Mouse (Mus musculus): ENCODE results near the gene Itpr2. TPM values are rescaled to one million over a fixed set of nuclear protein-coding genes. Genes with fewer than 3 reads are reported as not detected.

Itpr2 gene
- polyA plus RNA-seq, 1 experiment from 2014 or later, result 3.3 TPM

DNA sequence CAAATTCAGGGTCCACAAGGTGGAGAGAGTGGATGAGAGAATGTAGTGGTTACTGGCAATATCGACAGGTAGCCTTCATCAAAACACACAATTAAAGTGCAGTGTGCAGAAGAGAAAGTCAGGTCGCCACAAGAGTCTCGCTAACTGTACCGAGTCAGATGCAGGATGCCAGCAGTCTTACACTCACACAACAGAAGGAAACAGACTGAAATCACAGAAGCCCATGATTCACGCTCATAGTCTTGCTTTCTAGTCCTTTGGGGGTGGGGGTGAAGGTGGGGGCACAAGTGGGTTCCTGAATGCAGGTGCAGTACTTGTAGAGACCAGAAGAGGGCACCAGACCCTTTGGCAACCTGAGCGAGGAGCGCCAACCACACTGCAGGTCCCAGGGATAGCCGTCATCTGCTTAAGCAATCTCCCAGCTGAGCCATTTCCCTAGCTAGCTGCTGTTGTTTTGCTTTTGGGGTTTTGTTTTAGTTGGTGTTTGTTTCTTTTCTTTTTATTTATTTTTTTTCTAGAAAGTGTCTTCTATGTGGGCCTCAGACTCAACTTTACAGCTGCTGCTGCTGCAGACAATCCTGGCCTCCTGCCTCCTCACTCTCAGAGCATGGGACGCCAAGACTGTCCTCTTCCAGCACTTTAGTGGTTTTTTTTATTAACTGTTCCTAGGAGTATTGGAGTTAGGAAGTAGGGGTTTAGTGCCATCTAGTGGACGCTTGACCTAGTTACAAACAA is 92.2 kb downstream of the Itpr2 start:
- H3K4me1 ChIP-seq (ENCODE audit: control insufficient read depth, insufficient read depth, low read length), result no peaks in the 10 kb centered on the region
- H3K4me3 ChIP-seq (ENCODE audit: low read depth, low read length), result no peak overlapping the region
- no peak overlapping the region; the same call in 1 of the 2 replicates for H3K27ac ChIP-seq (replicated peaks; ENCODE audit: low read depth, low read length)
- H3K27me3 ChIP-seq (ENCODE audit: control insufficient read depth, insufficient read depth, low read length), result no peaks in the 10 kb centered on the region
- H3K4me2 ChIP-seq (ENCODE audit: low read depth, low read length), result peak overlapping the region; percentile 23; the same call in 1 of the 2 replicates
- H3K9ac ChIP-seq (replicated peaks; ENCODE audit: low read length), result no peak overlapping the region; the same call in 1 of the 2 replicates
- H3K9me3 ChIP-seq (replicated peaks; ENCODE audit: control insufficient read depth, low read length), result no peaks in the 10 kb centered on the region
- DNase-seq (ENCODE audit: low spot score) (peak; percentile 87), ATAC-seq (replicated peaks; ENCODE audit: insufficient number of reproducible peaks, low FRiP score, low TSS enrichment, low read depth) (peak; percentile 54; the same call in 1 of the 2 replicates)
- 17% methylated on average over 10 of the region's 10 CpGs for WGBS
- H3K36me3 ChIP-seq (replicated peaks; ENCODE audit: control insufficient read depth, insufficient read depth, low read depth, low read length), result no peaks in the 10 kb centered on the region

- H3K4me1 ChIP-seq (ENCODE audit: control insufficient read depth, insufficient read depth, low read length), result no peaks in the 10 kb centered on the region
- no peaks in the 10 kb centered on the region for H3K9me3 ChIP-seq (replicated peaks; ENCODE audit: control insufficient read depth, low read length)
- ATAC-seq (replicated peaks; ENCODE audit: insufficient number of reproducible peaks, low FRiP score, low TSS enrichment, low read depth), result no peak
- H3K27me3 ChIP-seq (ENCODE audit: control insufficient read depth, insufficient read depth, low read length), result no peaks in the 10 kb centered on the region
- 50% methylated on average over 6 of the region's 6 CpGs for WGBS
- H3K27ac ChIP-seq (replicated peaks; ENCODE audit: low read depth, low read length), result no peak overlapping the region
- H3K4me3 ChIP-seq (ENCODE audit: low read depth, low read length), result no peak overlapping the region
- DNase-seq (ENCODE audit: low spot score), result peak; percentile 69
- H3K9ac ChIP-seq (replicated peaks; ENCODE audit: low read length), result no peak overlapping the region
- no peaks in the 10 kb centered on the region for H3K36me3 ChIP-seq (replicated peaks; ENCODE audit: control insufficient read depth, insufficient read depth, low read depth, low read length)
- H3K4me2 ChIP-seq (ENCODE audit: low read depth, low read length), result no peak overlapping the region
Measured at GRCm38 (mm10) chr6:146405380-146405779, 96.6 kb downstream of the Itpr2 start.

DNA sequence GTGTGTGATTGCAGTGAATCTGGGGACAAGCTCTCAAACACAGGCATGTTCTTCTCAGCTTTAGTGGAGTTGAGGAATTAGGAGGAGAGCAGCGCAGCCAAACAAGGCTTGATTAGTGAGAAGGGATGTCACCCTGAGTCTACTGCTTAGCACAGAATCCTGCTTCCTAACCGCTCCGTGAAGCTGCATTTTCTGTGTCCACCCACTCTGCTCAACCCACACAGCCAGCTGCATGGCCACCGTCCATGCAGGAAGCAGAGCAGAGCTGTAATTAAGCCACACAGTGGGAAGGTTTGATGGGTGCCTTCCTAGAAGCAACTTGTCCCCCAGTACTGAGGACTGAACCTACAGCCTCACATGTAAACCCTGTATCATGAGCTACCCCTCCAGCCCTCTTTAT is 97.1 kb downstream of the Itpr2 start:
- DNase-seq (ENCODE audit: low spot score) (no peak), ATAC-seq (replicated peaks; ENCODE audit: insufficient number of reproducible peaks, low FRiP score, low TSS enrichment, low read depth) (no peak)
- Histone ChIP-seq H3K27me3 (ENCODE audit: control insufficient read depth, insufficient read depth, low read length) (no peaks in the 10 kb centered on the region), H3K4me2 (ENCODE audit: low read depth, low read length) (no peak overlapping the region), H3K4me1 (ENCODE audit: control insufficient read depth, insufficient read depth, low read length) (no peaks in the 10 kb centered on the region), H3K27ac (replicated peaks; ENCODE audit: low read depth, low read length) (no peak overlapping the region), H3K36me3 (replicated peaks; ENCODE audit: control insufficient read depth, insufficient read depth, low read depth, low read length) (no peaks in the 10 kb centered on the region), H3K4me3 (ENCODE audit: low read depth, low read length) (no peak overlapping the region), H3K9ac (replicated peaks; ENCODE audit: low read length) (no peak overlapping the region), H3K9me3 (replicated peaks; ENCODE audit: control insufficient read depth, low read length) (no peaks in the 10 kb centered on the region)
- WGBS, result 86% methylated on average over 4 of the region's 4 CpGs

DNA sequence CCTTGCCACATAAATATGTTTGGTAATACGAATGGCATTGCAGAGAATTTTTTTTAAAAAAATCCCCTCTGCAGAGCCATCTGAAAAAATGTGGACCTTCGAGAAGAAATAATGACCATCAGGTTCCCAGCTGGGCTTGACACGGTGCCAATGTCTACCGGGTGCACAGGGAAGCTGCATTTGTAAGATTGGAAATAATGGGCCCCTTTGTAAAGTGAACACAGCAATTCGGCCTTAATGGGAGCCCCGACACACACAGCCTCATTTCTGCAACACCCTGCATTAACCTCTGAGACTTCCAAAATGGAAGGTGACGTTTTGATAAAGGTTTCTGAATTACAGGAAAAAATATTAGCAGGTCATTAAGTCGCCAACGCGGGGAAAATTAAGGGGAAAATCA is 97.9 kb downstream of the Itpr2 start:
- Histone ChIP-seq H3K27ac (replicated peaks; ENCODE audit: low read depth, low read length) (no peak overlapping the region), H3K36me3 (replicated peaks; ENCODE audit: control insufficient read depth, insufficient read depth, low read depth, low read length) (no peaks in the 10 kb centered on the region), H3K4me2 (ENCODE audit: low read depth, low read length) (no peak overlapping the region), H3K9ac (replicated peaks; ENCODE audit: low read length) (no peak overlapping the region), H3K4me3 (ENCODE audit: low read depth, low read length) (no peak overlapping the region), H3K4me1 (ENCODE audit: control insufficient read depth, insufficient read depth, low read length) (no peaks in the 10 kb centered on the region), H3K27me3 (ENCODE audit: control insufficient read depth, insufficient read depth, low read length) (no peaks in the 10 kb centered on the region), H3K9me3 (replicated peaks; ENCODE audit: control insufficient read depth, low read length) (no peaks in the 10 kb centered on the region)
- WGBS, result 46% methylated on average over 10 of the region's 10 CpGs
- no peak for DNase-seq (ENCODE audit: low spot score)
- ATAC-seq (replicated peaks; ENCODE audit: insufficient number of reproducible peaks, low FRiP score, low TSS enrichment, low read depth), result no peak

- no peaks in the 10 kb centered on the region for H3K9me3 ChIP-seq (replicated peaks; ENCODE audit: control insufficient read depth, low read length)
- 41% methylated on average over 6 of the region's 6 CpGs for WGBS
- no peak overlapping the region for H3K9ac ChIP-seq (replicated peaks; ENCODE audit: low read length)
- H3K27ac ChIP-seq (replicated peaks; ENCODE audit: low read depth, low read length), result no peak overlapping the region
- ATAC-seq (replicated peaks; ENCODE audit: insufficient number of reproducible peaks, low FRiP score, low TSS enrichment, low read depth) (no peak), DNase-seq (ENCODE audit: low spot score) (no peak)
- H3K4me3 ChIP-seq (ENCODE audit: low read depth, low read length), result no peak overlapping the region
- H3K4me1 ChIP-seq (ENCODE audit: control insufficient read depth, insufficient read depth, low read length), result no peaks in the 10 kb centered on the region
- H3K4me2 ChIP-seq (ENCODE audit: low read depth, low read length), result no peak overlapping the region
- H3K27me3 ChIP-seq (ENCODE audit: control insufficient read depth, insufficient read depth, low read length), result no peaks in the 10 kb centered on the region
- no peaks in the 10 kb centered on the region for H3K36me3 ChIP-seq (replicated peaks; ENCODE audit: control insufficient read depth, insufficient read depth, low read depth, low read length)
Measured at GRCm38 (mm10) chr6:146402905-146403642, 98.9 kb downstream of the Itpr2 start.

DNA sequence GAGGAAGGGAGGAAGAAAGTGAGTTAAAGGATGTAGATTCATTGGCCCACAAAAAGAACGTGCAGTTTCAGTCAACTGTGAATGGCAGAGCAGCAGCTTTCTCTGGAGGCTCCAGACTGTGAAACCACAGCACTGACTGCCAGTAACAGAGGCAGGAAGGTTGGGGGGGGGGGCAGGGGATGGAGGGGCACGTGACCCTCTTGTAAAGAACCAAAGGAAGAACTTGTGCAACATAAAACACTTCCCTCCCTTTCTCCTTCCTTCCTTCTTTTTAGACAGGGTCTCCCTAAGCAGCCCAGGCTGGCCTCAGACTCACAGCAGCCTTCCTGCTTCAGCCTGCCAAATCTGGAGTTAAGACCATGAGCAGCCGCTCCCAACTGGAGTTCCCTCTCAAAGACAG is 104.2 kb downstream of the Itpr2 start:
- Histone ChIP-seq H3K4me3 (ENCODE audit: low read depth, low read length) (no peak overlapping the region), H3K4me1 (ENCODE audit: control insufficient read depth, insufficient read depth, low read length) (no peaks in the 10 kb centered on the region), H3K27me3 (ENCODE audit: control insufficient read depth, insufficient read depth, low read length) (no peaks in the 10 kb centered on the region), H3K9ac (replicated peaks; ENCODE audit: low read length) (no peak overlapping the region), H3K27ac (replicated peaks; ENCODE audit: low read depth, low read length) (no peak overlapping the region), H3K4me2 (ENCODE audit: low read depth, low read length) (no peak overlapping the region), H3K9me3 (replicated peaks; ENCODE audit: control insufficient read depth, low read length) (no peaks in the 10 kb centered on the region), H3K36me3 (replicated peaks; ENCODE audit: control insufficient read depth, insufficient read depth, low read depth, low read length) (no peaks in the 10 kb centered on the region)
- DNase-seq (ENCODE audit: low spot score), result no peak
- 77% methylated on average over 3 of the region's 3 CpGs for WGBS
- no peak for ATAC-seq (replicated peaks; ENCODE audit: insufficient number of reproducible peaks, low FRiP score, low TSS enrichment, low read depth)

GRCm38 (mm10) chr6:146396253-146396652 is 105.8 kb downstream of the Itpr2 start:
- no peaks in the 10 kb centered on the region for H3K27me3 ChIP-seq (ENCODE audit: control insufficient read depth, insufficient read depth, low read length)
- ATAC-seq (replicated peaks; ENCODE audit: insufficient number of reproducible peaks, low FRiP score, low TSS enrichment, low read depth) (no peak), DNase-seq (ENCODE audit: low spot score) (no peak)
- H3K9me3 ChIP-seq (replicated peaks; ENCODE audit: control insufficient read depth, low read length), result no peaks in the 10 kb centered on the region
- no peaks in the 10 kb centered on the region for H3K36me3 ChIP-seq (replicated peaks; ENCODE audit: control insufficient read depth, insufficient read depth, low read depth, low read length)
- 85% methylated on average over 5 of the region's 5 CpGs for WGBS
- H3K9ac ChIP-seq (replicated peaks; ENCODE audit: low read length), result no peak overlapping the region
- H3K4me1 ChIP-seq (ENCODE audit: control insufficient read depth, insufficient read depth, low read length), result no peaks in the 10 kb centered on the region
- no peak overlapping the region for H3K27ac ChIP-seq (replicated peaks; ENCODE audit: low read depth, low read length)
- no peak overlapping the region for H3K4me2 ChIP-seq (ENCODE audit: low read depth, low read length)
- no peak overlapping the region for H3K4me3 ChIP-seq (ENCODE audit: low read depth, low read length)

DNA sequence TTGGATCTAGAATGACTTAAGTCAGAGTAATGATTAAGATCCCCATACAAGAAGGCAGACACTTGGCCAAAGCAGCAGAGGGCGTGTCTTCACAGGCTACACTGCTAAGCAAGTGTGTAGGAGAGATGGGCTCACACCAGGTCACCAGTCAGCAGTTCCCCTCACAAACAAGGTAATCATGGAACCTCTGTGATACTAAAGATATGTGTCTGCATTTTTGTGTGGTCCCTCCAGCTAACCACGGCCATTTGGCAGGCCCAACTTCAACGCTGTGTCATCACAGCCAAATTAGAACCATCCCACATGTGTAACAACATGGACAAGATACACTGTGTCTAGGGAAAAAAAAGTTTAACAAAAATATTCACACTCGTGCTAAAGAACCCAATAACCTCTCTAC is 106.4 kb downstream of the Itpr2 start:
- H3K36me3 ChIP-seq (replicated peaks; ENCODE audit: control insufficient read depth, insufficient read depth, low read depth, low read length), result no peaks in the 10 kb centered on the region
- no peak for DNase-seq (ENCODE audit: low spot score)
- no peaks in the 10 kb centered on the region for H3K27me3 ChIP-seq (ENCODE audit: control insufficient read depth, insufficient read depth, low read length)
- H3K9ac ChIP-seq (replicated peaks; ENCODE audit: low read length), result no peak overlapping the region
- H3K27ac ChIP-seq (replicated peaks; ENCODE audit: low read depth, low read length), result no peak overlapping the region
- no peaks in the 10 kb centered on the region for H3K4me1 ChIP-seq (ENCODE audit: control insufficient read depth, insufficient read depth, low read length)
- no peak for ATAC-seq (replicated peaks; ENCODE audit: insufficient number of reproducible peaks, low FRiP score, low TSS enrichment, low read depth)
- 78% methylated on average over 4 of the region's 4 CpGs for WGBS
- no peak overlapping the region for H3K4me3 ChIP-seq (ENCODE audit: low read depth, low read length)
- H3K9me3 ChIP-seq (replicated peaks; ENCODE audit: control insufficient read depth, low read length), result no peaks in the 10 kb centered on the region
- H3K4me2 ChIP-seq (ENCODE audit: low read depth, low read length), result no peak overlapping the region
